Mouse (Mus musculus) embryonic facial prominence, embryonic 11.5 days (tissue): ENCODE data around the gene Tmem169. TPM values are rescaled to one million over a fixed set of nuclear protein-coding genes. Genes with fewer than 3 reads are reported as not detected.
"Not testable (repeated sequence)": the region's sequence is repeated elsewhere in the genome, so short reads cannot be mapped to it uniquely, and the experiment has no call there.

ENCODE experiments used
- ATAC-seq: fragments of 200-750 bp; cut with Nextera tagmentation; replicated peaks from 2 replicates; pipeline ENCODE4 v1.8.0; 2017; ENCODE audit warnings: low read depth; ENCODE audit not compliant: insufficient number of reproducible peaks, low FRiP score, low TSS enrichment
- DNase-seq: peaks from one replicate; pipeline ENCODE4 v3.0.0-alpha.2; 2015; ENCODE audit warnings: low spot score
- H3K27ac ChIP-seq: fragments of 300-500 bp; sonication (generic); replicated peaks from 2 replicates; pipeline ENCODE4 v1.5.1; 2014; ENCODE audit warnings: mild to moderate bottlenecking, low read depth, low read length, control low read depth
- H3K27me3 ChIP-seq: fragments of 300-500 bp; sonication (generic); 2 replicates; pipeline ENCODE4 v1.6.1; 2014; ENCODE audit warnings: mild to moderate bottlenecking, low read length, moderate library complexity, mixed read lengths; ENCODE audit not compliant: control insufficient read depth, insufficient read depth
- H3K36me3 ChIP-seq: fragments of 300-500 bp; sonication (generic); replicated peaks from 2 replicates; pipeline ENCODE4 v1.6.1; 2014; ENCODE audit warnings: low read depth, mild to moderate bottlenecking, low read length, moderate library complexity, mixed read lengths; ENCODE audit not compliant: control insufficient read depth, insufficient read depth
- H3K4me1 ChIP-seq: fragments of 300-500 bp; sonication (generic); 2 replicates; pipeline ENCODE4 v1.6.1; 2014; ENCODE audit warnings: low read length, mixed read lengths; ENCODE audit not compliant: control insufficient read depth, insufficient read depth
- H3K4me2 ChIP-seq: fragments of 300-500 bp; sonication (generic); 2 replicates; pipeline ENCODE4 v1.6.1; 2014; ENCODE audit warnings: low read depth, mild to moderate bottlenecking, control low read depth, low read length, moderate library complexity
- H3K4me3 ChIP-seq: fragments of 300-500 bp; sonication (generic); 2 replicates; pipeline ENCODE4 v1.5.1; 2014; ENCODE audit warnings: low read depth, low read length, control low read depth
- H3K9ac ChIP-seq: fragments of 300-500 bp; sonication (generic); replicated peaks from 2 replicates; pipeline ENCODE4 v1.6.1; 2014; ENCODE audit warnings: mild to moderate bottlenecking, control low read depth, low read length
- H3K9me3 ChIP-seq: fragments of 300-500 bp; sonication (generic); replicated peaks from 2 replicates; pipeline ENCODE4 v1.6.1; 2016; ENCODE audit warnings: mild to moderate bottlenecking, low read length, inconsistent platforms, mixed read lengths; ENCODE audit not compliant: control insufficient read depth
- WGBS: fragments of 180-500 bp; shearing (Covaris S2); extraction: QIAGEN DNeasy Blood & Tissue Kit; methylation state at CpG from one replicate; pipeline ENCODE4 v1.1.7; 2014; 5-methylcytosine and 5-hydroxymethylcytosine counted together
- polyA plus RNA-seq: library from polyadenylated mRNA; unstranded; fragments of >200 nt; fragmentation: Nextera tagmentation; extraction: Ambion mirVana; gene quantifications from 2 replicates; pipeline ENCODE4 v1.2.1, GENCODE M21; 2014

The Tmem169 gene
- polyA plus RNA-seq, 1 experiment from 2014 or later: 7.3 TPM

DNA sequence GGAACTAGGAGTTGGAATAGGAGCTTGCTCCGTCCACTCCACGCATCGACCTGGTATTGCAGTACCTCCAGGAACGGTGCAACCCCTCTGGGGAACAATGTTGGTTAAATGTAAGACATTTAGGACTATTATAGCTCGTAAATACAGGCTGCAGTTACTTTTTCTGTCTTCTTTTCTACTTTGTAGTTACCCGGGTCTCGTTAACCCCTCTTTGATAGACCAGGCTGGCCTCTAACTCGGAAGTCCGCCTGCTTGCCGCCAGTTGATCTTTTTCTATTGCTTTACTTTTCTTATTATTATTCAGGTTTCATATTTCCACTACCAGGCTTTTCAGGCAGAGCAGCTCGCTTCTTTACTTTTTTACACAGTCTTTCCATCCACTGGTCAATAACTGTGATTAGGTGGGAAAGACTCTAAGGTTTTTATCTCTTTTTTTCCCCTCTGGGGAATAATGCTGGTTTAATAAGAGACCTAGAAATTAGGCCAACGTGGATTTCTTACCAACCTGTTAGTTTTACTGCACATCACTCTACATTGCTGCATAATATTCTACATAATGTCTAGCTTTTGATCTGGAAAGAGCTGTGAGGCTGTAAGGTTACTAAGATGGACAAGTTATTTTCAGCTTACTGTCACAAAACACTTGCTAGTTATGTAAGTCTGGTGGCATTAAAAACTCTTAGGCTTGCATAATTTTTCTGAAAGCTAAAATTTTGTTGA is 39.7 kb upstream of the Tmem169 start:
- H3K36me3 ChIP-seq: no peaks in the 10 kb centered on the region
- no peaks in the 10 kb centered on the region for H3K4me1 ChIP-seq
- H3K4me3 ChIP-seq: no peak overlapping the region
- DNase-seq (peak; percentile 90), ATAC-seq (peak; percentile 92)
- no peaks in the 10 kb centered on the region for H3K9me3 ChIP-seq
- no peak overlapping the region for H3K4me2 ChIP-seq
- H3K27ac ChIP-seq: no peak overlapping the region; the same call in 1 of the 2 replicates
- H3K9ac ChIP-seq: no peak overlapping the region
- under 1% methylated on average over 12 of the region's 12 CpGs for WGBS
- H3K27me3 ChIP-seq: no peaks in the 10 kb centered on the region

DNA sequence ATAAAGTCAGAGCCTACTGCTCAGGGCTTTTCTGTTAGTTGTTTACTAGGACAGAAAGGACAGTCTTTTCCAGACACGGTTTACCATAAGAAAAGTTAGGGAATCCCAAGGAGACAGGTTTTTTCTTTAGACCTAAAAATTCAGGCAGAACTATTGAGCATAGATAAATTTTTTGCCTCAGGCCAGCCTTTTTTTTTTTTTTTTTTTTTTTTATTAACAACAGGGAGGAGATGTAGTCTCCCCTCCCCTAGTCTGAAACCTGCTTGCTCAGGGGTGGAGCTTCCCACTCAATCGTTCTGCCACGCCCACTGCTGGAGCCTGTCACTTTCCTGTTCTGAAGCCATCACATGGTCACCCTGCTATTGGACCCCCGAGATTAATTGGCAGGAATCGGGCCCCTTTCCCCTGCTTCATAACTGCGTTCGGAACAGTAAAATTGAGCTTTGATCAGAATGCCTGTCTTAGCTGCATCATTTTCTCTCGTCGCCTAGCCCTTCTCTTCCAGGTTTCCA is 35.9 kb upstream of the Tmem169 start:
- not testable (repeated sequence) for H3K9me3 ChIP-seq, H3K36me3 ChIP-seq, H3K9ac ChIP-seq, ATAC-seq, H3K4me1 ChIP-seq, H3K4me3 ChIP-seq, H3K4me2 ChIP-seq, DNase-seq, H3K27ac ChIP-seq, H3K27me3 ChIP-seq
- 41% methylated on average over 9 of the region's 9 CpGs for WGBS

GRCm38 (mm10) chr1:72251806-72252205 is 32.4 kb upstream of the Tmem169 start:
- H3K9ac ChIP-seq: no peak overlapping the region
- 78% methylated on average over 1 of the region's 1 CpGs for WGBS
- no peak for ATAC-seq

GRCm38 (mm10) chr1:72253881-72254491 is 30.2 kb upstream of the Tmem169 start:
- Histone ChIP-seq H3K4me2 (peak overlapping the region; percentile 44), H3K4me1 (no peaks in the 10 kb centered on the region), H3K27me3 (no peaks in the 10 kb centered on the region), H3K27ac (no peak overlapping the region), H3K36me3 (no peaks in the 10 kb centered on the region), H3K4me3 (peak overlapping the region; percentile 28), H3K9ac (no peak overlapping the region), H3K9me3 (no peaks in the 10 kb centered on the region)
- 41% methylated on average over 11 of the region's 11 CpGs for WGBS
- ATAC-seq: no peak
- no peak for DNase-seq

More at GRCm38 (mm10) chr1:72251806-72252205, 32.4 kb upstream of the Tmem169 start:
- H3K4me3 ChIP-seq: no peak overlapping the region
- DNase-seq: no peak
- no peaks in the 10 kb centered on the region for H3K9me3 ChIP-seq
- no peaks in the 10 kb centered on the region for H3K4me1 ChIP-seq
- no peaks in the 10 kb centered on the region for H3K27me3 ChIP-seq
- H3K4me2 ChIP-seq: no peak overlapping the region
- no peak overlapping the region for H3K27ac ChIP-seq
- no peaks in the 10 kb centered on the region for H3K36me3 ChIP-seq

DNA sequence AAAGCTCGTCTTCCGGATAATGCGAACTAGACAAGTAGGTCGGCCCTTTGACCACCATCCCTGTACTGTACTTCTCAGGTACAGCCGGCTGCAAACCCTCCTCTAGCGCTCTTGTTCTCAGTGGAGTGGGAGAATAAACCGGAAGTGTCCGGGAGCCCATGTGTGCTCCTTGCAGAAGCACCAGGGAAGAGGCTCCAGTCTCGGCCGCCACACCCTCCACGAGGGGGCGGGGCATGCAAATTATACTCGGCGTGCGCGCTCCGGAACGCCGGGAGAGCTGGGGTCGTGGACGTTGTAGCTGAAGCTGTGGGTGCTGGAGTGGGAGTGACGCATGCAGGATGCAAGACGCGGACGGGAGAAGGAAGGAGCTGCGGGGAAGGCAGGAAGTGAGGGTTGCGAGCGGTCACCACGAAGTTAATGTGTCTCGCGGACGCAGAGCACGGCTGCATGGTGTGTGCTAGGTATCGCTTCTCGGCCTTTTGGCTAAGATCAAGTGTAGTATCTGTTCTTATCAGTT is 29.6 kb upstream of the Tmem169 start:
- H3K4me1 ChIP-seq: no peaks in the 10 kb centered on the region
- H3K9ac ChIP-seq: peak overlapping the region; percentile 66
- peak; percentile 89 for ATAC-seq
- peak overlapping the region; percentile 83 for H3K27ac ChIP-seq
- H3K9me3 ChIP-seq: no peaks in the 10 kb centered on the region
- no peaks in the 10 kb centered on the region for H3K27me3 ChIP-seq
- WGBS: under 1% methylated on average over 35 of the region's 35 CpGs
- DNase-seq: peak; percentile 91
- peak overlapping the region; percentile 28 for H3K4me3 ChIP-seq
- H3K4me2 ChIP-seq: peak overlapping the region; percentile 44
- H3K36me3 ChIP-seq: no peaks in the 10 kb centered on the region

DNA sequence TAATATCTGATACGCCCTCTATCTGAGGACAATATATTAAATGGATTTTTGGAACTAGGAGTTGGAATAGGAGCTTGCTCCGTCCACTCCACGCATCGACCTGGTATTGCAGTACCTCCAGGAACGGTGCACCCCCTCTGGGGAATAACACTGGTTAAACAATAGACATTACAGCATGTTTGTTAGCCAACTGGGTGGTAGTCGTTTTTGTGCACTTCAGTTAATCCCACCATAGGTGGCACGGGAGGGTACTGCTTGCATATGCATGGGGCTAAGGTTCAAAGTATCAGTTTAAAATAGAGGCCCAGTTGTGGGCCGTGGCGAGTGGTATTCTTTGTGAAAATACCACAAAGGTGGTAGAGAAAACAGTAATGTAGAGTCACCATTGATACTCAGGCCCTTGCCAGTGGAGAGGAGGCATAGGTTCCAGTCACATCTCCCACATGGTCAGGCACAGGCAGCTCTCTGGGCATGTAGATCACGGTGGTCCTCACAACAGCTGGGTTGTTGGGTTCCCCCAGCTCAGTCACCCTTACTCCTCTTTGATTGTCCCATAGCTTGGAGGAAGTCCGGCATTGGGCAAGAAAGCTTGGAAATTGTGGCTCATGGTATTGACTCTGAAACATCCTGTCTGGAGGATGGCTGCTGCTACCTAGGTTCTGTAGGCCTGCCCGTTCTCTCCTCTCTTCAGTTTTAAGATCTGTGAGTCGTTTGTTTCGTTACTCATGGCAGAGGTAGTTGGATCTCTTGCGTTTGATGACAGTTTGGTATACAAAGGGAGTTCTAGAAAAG is 28.9 kb upstream of the Tmem169 start:
- WGBS: 3% methylated on average over 15 of the region's 15 CpGs
- peak; percentile 93 for ATAC-seq
- no peaks in the 10 kb centered on the region for H3K9me3 ChIP-seq
- H3K4me1 ChIP-seq: no peaks in the 10 kb centered on the region
- H3K9ac ChIP-seq: peak overlapping the region; percentile 29
- peak overlapping the region; percentile 44; the same call in 1 of the 2 replicates for H3K4me2 ChIP-seq
- peak overlapping the region; percentile 28 for H3K4me3 ChIP-seq
- no peaks in the 10 kb centered on the region for H3K36me3 ChIP-seq
- H3K27ac ChIP-seq: peak overlapping the region; percentile 5; the same call in 1 of the 2 replicates
- DNase-seq: peak; percentile 92
- no peaks in the 10 kb centered on the region for H3K27me3 ChIP-seq

GRCm38 (mm10) chr1:72255854-72256175 is 28.4 kb upstream of the Tmem169 start:
- no peaks in the 10 kb centered on the region for H3K4me1 ChIP-seq
- H3K27me3 ChIP-seq: no peaks in the 10 kb centered on the region
- no peaks in the 10 kb centered on the region for H3K9me3 ChIP-seq
- no peak for ATAC-seq
- WGBS: 36% methylated on average over 11 of the region's 11 CpGs
- no peaks in the 10 kb centered on the region for H3K36me3 ChIP-seq
- H3K4me3 ChIP-seq: no peak overlapping the region
- H3K27ac ChIP-seq: no peak overlapping the region; the same call in 1 of the 2 replicates
- no peak overlapping the region; the same call in 1 of the 2 replicates for H3K9ac ChIP-seq
- no peak for DNase-seq
- no peak overlapping the region; the same call in 1 of the 2 replicates for H3K4me2 ChIP-seq
